Mouse (Mus musculus) lung, postnatal 0 days (tissue): ENCODE measurements at regions not wholly inside any gene's neighbourhood (a gene's known extent, or its start where the extent isn't known, plus 50 kb on each side); places are given as distances from the start of the nearest gene placed in this dataset.

Source experiments
- CTCF ChIP-seq: IDR thresholded peaks from 2 replicates; pipeline ENCODE4 v1.5.1; 2016; ENCODE audit warnings: antibody characterized with exemption, mild to moderate bottlenecking
- EP300 ChIP-seq: IDR thresholded peaks from 2 replicates; pipeline ENCODE4 v1.6.1; 2016; ENCODE audit warnings: antibody characterized with exemption, mild to moderate bottlenecking, control low read depth

- TF ChIP-seq CTCF (no peak), EP300 (no peak)
Measured at GRCm38 (mm10) chr1:177633966-177634602, 95.5 kb upstream of the 1700016C15Rik start.
